Mouse (Mus musculus): ENCODE data around the gene Cacna2d1.

Cacna2d1 gene

DNA sequence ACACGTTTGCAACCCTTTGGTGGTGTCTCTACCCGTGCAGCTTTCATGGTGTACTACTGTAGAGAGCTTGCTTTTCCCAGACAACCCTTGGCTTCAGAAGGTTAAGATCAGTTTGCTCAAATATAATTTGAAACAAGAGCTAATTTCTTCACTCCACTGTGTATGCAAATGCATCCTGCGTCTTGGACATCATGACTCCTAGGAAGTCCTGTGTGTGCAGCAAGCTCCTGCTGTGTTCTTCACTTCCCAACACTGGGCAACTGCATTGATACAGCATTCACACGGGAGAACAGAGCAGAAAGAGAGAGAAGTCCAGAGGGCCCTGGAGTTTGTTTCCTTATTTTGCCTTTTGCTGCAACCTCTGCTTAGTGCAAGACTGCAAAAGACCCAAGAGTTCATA is 48.1 kb downstream of the Cacna2d1 start:
- no peak for DNase-seq (ENCODE audit: low spot score in 2 of 2)

DNA sequence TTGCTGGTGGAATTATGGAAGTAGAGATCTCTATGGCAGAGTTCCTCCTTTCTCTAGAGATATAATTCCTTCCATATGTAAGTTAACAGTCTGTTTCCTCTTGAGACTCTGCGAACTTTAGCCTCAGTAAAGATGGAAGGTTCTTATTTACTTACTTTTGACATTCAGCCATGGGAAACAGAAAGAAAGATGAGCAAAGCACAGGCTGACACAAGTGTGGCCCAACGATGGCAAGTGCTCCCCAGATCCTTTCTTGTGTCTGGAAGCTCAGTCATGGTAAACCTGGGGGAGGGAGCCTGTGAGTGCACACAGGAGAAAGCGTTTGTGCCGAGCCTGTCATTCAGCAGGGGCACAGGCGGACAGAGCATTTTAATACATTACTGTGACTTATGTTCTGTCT is 48.9 kb downstream of the Cacna2d1 start:
- DNase-seq (ENCODE audit: low spot score in 2 of 2), result no peak

DNA sequence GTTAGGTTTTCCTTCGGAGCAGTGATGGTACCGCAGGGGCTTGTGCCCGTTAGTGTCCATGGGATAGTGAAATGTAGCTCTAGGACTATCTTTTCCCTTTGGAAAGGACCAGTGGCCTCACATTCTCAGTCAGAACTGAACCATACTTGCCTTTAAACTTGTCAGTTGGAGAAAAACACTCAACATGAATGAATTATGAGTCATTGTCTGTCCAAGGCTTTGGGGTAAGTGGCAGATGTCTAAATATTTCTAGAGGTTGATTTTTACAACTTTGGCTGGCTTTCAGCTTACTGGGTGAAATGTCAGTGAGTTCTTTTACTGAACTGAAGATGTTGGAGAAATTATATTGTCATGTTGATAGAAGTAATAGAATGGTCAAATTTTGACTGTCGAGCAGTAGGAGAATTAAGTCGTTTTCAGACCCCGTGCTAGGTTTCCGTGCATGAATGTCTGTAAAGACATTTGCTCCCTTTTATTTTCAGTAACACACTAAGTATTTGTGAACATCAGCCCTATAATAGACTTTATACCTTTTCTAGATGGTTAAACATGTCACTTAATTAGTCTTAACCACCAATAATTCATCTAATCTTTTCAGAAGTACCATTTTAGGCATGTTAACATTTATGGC is 50.9 kb downstream of the Cacna2d1 start:
- DNase-seq (ENCODE audit: low spot score in 2 of 2), result no peak

DNA sequence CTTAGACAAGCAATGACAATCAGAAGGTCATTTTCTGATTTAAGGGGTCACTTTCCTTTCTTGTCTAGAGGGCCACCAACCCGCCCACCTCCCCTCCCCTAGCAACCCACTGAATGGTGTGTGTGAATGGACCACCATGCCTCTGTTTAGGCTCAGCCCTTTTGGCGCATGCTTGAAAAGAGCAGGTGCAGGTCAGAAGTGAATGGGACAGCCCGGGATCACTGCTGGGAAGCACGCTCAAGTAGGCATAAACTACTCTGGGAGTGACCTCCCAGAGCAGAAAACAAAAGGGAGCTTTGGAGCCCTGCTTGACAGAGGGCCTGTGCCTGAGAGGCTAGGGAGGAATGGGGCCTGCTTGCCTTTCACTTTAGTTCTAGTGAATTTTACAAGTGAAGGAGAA is 51.4 kb downstream of the Cacna2d1 start:
- no peak for DNase-seq (ENCODE audit: low spot score in 2 of 2)

DNA sequence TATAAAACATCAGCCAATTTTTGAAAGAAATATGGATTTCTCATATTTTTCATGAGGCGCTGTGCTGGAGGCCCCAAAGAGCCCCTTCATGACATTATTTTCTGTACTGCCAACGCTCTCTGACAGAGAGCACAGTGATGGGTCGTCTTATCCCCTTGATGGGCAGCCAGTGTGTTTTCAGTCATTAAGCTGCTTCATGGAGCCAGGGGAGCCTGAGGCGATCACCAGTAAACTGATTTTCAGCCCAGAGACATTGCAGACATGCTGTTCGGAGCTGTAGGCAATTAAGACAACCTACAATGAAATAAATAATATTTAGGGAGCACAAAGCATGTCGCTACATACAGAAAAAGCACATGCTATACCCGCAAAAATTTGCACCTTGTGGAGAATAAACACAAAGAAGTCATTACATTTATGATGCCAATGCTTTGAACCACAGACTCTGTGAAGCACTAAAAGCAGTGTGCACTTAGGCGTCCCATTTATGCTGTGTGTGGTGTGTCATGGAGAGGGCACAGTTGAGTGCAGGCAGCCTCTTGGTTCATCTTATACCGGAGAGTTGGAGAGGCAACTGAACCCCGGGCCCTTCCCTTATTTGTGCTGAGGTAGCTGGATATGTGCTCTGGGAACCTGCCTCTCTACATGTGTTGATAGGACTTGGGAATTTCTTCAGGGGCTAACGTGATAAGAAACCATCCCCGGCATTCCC is 57.1 kb downstream of the Cacna2d1 start:
- DNase-seq (ENCODE audit: low spot score in 2 of 2), result no peak

DNA sequence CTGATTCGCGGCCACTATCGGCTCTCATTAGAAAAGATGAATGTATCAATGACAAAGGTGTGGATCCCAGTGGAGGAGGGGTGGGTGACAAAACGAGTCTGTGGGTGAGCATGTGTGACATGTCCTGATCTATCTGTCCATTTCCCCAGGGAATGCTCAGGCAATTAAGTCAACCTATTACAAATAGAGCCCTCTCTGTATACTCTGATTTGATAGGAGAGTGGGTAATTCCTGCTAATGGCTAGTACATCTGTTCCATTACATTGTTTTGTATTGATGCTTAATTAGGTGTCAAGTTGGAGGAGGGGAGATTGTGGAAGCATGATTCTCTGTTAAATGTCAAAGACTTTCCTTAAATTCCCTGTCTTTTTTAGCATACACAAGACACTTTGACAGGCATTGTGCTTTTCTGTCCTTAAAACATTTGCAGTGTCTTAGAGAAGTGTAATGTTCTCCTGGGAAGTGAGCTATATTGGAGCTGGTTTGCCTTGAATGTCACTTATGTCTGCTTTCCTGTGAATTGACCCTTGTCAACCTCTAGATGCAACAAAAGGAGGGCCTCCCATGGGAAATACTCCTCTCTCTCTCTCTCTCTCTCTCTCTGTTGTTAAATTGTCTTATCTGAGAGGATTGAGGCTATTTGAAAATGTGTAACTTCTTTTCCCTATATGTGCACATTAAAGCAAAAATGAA is 58.9 kb downstream of the Cacna2d1 start:
- DNase-seq (ENCODE audit: low spot score in 2 of 2), result no peak

DNA sequence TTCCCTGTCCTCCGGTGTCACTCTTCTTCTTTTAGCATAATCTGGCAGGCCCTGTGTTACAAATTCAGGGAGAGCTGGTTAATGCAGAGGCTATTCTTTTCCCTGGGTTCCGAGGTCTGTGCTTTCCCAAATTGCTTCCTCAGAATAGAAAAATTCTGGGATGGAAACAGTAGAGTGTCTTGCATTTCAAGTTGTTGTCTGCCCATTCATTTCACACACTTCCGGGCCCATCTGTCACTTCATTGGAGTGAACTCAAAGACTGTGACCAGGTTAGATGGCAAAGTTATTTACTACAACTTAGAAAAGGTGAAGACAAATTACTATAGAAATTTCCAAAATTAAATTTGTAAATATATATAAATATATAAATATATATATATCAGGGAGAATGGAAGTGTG is 62.7 kb downstream of the Cacna2d1 start:
- no peak for DNase-seq (ENCODE audit: low spot score in 2 of 2)

DNA sequence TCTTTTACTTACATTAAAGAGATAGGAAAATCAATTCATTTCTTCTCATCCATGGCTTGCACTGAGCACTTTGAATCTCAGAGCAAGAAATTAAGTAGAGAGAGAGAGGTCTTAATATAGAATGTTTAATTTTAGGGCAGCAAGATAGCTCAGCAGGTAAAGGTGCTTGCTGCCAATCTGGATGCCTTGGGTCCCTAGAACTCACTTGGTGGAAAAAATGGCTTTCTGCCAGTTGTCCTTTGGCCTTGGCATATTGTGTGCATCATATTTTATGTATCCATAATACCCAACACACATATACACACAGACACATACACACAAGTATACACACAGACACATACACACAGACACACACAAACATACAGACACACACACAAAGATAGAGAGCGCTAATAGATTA is 63.3 kb downstream of the Cacna2d1 start:
- no peak for DNase-seq (ENCODE audit: low spot score in 2 of 2)

DNA sequence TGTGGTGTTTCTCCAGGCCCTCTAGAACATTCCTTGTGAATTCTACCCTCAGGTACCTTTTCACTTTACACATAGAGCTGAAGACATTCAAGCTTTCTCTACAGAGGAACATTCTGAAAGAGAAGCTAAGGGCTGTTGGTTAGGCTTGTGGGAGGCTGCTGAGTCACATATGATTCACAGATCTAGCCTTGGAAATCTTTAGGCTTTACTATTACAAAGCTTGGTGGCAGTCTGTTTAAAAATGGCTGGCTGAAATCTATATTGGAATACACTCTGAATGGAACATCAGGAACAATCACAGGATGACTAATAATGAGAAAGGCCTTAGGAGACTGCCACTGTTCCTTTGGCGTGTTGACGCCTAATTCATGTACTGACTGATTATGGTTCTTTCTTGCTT is 66.4 kb downstream of the Cacna2d1 start:
- DNase-seq (ENCODE audit: low spot score in 2 of 2), result peak; percentile 32 to 57

DNA sequence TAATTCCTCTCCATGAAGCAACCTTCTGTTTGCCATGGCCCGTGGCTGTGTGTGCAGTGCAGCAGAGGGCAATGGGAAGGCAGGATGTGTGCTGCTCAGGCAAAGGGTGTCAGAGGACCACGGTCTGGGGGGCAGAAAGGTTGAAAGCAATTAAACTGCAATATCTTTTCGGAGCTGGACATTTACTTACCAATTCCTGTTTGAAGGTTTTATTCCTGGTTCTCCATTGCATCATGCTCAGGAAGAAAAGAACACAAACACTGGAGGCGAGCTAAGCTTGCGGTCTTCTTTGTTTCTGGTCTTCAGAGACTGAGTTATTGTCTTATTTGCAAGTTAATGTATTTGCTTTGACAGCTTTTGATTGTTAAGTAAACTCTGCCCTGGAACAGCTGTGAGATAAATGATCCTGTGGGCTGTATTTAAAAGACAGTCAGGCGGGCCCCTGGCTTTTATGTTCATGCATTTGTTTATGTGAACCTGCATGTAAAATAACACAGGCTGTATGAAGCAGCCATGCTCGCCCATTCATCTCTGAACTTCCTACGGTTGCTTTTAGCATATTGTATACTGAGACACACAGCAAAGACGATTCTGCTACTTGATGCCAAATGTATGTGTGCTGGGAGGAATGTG is 68.1 kb downstream of the Cacna2d1 start:
- DNase-seq (ENCODE audit: low spot score in 2 of 2), result no peak

DNA sequence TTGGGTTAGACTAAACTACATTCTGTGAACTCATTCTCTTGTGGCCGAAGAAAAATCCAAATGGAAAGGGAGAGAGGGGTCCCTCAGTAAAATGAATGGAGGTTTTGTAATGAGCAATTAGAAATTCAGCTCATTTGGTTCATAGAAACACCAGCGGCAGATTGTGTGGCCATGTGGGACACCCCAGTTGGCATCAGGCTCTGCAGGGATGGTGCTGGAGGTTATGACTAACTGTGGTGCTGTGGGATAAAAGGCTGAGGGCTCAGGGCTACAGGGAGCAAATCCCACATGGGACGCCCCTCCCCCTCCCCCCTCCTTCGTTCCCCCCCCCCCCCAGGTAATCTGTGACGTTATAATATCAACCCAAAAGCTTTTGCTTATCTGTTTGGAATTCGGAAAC is 69.8 kb downstream of the Cacna2d1 start:
- no peak for DNase-seq (ENCODE audit: low spot score in 2 of 2)

DNA sequence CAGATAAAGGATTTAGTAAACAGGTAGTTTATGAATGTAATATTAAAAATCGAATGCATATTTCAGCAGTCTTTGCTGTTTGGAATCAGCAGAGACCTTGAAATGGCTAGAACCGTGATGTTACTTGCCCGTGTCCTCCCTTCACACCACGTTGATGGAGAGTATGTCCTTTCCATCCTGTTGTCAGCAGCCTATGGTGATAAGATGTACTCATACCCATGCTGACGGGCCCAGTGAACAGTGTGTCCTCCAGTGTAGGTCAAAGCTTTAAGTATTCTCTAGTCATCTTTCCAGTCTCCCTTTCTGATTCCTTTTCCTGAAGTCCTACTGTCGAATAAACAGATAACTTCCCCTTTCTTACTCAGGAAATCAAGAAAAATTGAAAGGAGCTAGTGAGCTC is 72.5 kb downstream of the Cacna2d1 start:
- DNase-seq (ENCODE audit: low spot score in 2 of 2), result no peak

DNA sequence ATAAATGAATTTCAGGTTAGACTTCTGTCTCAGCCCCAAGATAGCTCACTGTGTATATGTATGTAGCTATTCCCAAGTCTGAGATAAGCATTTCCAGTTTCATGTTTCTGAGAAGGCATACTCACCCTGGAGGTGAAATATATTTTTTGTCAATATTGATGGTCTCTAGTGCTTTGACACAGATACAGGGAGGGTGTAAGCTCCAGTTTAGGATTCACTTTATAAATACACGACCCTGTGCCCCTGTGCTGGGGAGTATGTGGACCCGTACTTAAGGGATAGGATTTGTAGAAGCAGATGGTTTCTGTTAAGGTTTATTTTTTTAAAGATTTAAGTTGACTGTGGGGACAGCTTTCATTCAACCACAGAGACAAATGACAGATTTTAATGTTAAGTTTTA is 79.2 kb downstream of the Cacna2d1 start:
- no peak for DNase-seq (ENCODE audit: low spot score in 2 of 2)

DNA sequence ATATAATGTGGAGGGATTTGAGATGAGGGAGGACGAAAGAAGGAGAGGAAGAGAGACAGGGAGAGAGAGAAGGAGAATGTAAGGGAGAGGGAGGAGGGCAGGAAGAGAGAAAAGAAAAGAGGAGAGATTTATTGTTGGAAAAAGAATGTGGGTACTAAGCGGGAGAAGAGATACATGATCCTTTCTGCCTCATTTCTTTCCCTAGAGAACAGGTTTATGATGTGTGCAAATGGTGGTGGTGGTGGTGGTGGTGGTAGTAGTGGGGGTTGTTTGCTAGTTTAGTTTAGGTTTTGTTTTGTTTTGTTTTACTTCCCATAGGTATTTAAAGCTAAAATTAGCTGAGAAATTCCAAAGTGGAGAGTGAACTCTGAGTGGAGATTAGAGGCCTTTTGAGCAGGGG is 79.9 kb downstream of the Cacna2d1 start:
- no peak for DNase-seq (ENCODE audit: low spot score in 2 of 2)

DNA sequence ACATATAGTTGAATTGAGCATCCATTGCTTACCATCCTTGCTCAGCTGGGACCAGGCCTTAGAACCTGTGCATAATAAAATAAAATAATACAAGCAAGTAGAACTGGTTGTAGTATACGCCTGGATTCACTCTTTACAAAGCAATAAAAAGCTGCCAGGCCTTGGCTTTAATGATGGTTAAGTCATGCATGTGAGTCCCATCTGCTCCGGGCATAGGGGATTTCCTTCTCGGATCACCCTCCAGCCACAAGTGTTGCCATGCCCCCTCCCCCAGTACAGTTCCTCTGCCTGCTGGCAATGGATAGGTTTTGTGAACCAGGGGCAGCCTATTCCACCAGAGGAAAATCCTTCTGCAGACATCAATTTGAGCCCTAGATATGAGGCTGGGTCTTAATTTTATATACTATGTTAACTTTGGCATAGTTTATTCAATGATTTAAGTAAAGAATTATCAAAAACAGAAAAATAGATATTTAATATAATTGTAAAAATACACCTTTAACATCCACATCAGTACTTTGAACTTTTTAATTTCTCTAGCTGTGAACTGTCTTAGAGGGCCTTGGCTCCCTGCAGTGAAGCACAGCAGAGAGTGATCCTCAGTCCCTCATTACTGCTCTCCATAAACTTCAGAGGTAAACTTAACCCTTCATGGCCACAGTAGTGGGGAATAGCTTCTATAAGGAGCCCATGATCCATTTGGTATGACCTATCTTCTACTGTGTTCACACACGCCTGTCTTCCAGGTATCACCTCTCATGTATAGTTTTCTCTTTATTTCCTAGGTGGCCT is 90.3 kb downstream of the Cacna2d1 start:
- DNase-seq (ENCODE audit: low spot score in 2 of 2), result no peak

DNA sequence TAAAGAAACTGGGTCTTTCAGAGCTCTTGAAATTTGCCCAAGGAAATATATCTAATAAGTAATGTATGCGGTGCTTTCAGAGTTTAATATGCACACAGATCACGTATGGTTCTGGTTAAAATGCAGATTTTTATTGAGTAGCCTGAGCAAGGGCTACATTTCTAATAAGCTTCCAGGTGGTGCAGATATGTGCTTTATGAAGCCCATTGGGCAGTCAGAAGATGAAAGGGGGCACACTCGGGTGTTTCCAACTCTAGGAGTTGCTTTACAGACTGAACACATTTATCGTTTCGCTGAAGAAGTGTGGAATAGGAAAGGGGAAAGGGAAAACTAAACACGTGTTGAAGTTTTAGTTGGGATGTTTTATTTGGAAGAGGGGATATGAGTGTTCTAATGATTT is 94.4 kb downstream of the Cacna2d1 start:
- no peak for DNase-seq (ENCODE audit: low spot score in 2 of 2)

DNA sequence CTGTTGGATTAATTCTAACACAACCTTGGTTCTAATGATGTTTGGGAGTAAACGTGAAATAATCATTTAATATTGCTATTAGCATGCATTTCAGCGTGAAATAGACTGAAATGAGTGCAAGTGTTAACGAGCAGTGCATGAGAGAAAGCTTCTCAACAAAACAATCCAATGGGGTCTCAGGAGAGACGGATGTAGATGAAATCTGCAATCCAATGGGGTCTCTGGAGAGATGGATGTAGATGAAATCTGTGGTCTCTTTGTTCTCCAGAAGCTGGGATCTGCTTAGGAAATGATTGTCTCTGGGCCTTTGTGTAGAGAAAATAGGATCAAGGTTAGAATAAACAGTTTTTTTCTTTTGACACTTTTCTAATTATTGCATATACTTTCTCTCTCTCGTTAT is 95.0 kb downstream of the Cacna2d1 start:
- DNase-seq (ENCODE audit: low spot score in 2 of 2), result no peak

DNA sequence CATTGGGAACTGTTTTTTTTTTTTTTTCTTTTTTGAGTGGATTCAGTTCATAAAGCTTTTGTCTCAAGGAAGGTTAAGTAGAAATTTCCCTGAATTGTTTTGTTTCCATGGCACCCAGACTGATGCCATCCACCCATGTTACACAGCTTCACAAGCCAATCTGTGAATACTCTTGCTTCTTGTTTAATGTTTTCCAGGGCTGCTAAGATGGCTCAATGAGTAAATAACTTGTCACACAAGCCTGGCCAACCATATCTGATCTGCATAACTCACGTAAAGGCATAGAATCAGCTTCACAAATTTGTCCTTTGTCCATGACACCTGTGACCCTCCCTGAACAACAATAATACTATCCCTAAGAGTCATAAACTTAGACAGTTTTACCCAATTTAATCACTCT is 99.1 kb downstream of the Cacna2d1 start:
- DNase-seq (ENCODE audit: low spot score in 2 of 2), result no peak

DNA sequence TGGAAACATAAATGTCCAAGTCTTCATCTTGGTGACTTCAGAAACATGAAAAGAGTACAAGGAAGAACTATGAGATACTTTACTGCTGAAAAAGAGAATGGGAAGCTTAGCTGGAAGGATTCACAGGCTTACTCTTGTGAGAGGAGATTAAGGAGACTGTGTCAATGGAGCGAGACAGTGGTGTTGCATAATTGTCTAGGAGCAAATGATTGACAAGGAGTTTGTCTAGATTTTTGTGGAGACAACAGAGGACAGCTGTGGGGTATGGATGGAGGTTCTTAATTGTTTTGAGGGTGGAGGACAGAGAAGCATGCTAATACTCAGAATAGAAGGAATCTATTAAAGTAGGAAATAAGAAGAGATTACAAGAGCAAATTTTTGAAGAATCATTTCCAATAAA is 100.8 kb downstream of the Cacna2d1 start:
- DNase-seq (ENCODE audit: low spot score in 2 of 2), result no peak

DNA sequence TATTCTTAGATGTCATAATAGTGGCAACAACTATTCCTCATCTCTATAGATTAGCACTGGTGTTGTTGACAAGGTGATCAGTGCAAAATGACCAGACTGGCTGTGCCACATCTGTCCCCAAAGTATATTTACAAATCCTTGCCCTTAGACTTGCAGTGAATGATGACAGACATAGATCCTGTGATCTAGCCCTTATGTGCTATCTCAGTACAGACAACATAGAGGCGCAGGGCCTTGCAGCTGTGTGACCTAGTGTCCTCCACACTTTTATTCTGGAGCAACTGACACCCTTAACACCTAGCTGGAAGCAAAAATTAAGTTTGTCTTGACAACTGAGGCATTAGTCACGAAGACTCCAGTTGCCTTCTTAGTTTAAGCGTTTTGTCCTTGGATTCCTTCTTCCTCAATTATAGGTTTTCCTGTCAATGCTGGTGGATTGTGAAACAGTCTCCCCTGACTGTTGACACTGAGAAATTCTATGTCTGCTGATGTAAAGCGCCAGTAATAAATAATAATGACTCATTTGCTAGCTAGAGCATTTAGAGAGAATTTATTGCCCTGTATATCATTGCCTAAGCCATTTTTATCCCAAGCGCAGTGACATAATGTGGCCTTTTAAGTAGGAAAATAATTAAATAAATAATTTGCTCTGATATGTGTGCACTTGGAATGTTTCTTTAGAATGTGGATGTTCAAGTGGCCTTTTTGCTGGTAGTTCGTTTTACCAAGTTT is 110.8 kb downstream of the Cacna2d1 start:
- DNase-seq (ENCODE audit: low spot score in 2 of 2), result no peak

DNA sequence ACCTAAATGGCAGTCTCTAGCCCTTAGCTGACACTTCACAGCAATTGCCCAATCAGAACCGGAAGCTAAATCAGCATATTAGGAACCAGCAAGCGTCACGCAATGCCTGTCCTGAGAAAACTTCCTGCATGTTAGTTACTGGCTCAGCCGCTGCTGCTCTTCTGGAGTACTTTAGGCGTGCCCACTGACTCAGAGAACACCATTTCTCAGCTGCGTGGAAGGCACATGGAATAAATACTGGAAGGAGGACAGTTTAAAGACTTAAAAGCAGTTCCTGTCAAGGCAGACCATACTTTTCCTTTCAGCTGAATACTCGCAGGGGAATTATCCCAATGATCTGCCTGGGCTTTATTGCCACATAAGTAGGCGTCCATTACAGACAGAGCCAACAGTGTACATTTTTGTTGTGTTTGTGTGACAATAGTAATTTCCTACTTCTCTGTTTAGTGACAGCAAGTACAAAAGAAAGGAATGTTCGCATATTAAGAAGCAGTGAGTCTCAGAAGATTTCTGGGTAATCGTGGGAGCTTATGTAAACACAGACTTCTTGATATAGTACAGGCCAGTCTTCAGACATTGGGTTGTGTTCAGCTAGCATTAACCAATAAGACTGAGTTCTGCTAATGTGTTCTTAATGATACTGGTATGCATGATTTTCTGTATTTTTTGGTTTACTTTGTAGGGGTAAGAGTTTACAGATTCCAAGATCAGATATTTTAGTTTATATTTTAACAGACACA is 113.1 kb downstream of the Cacna2d1 start:
- no peak for DNase-seq (ENCODE audit: low spot score in 2 of 2)
